1 mouse cellular context compared by ENCODE assay signal in the genomic region with DNA sequence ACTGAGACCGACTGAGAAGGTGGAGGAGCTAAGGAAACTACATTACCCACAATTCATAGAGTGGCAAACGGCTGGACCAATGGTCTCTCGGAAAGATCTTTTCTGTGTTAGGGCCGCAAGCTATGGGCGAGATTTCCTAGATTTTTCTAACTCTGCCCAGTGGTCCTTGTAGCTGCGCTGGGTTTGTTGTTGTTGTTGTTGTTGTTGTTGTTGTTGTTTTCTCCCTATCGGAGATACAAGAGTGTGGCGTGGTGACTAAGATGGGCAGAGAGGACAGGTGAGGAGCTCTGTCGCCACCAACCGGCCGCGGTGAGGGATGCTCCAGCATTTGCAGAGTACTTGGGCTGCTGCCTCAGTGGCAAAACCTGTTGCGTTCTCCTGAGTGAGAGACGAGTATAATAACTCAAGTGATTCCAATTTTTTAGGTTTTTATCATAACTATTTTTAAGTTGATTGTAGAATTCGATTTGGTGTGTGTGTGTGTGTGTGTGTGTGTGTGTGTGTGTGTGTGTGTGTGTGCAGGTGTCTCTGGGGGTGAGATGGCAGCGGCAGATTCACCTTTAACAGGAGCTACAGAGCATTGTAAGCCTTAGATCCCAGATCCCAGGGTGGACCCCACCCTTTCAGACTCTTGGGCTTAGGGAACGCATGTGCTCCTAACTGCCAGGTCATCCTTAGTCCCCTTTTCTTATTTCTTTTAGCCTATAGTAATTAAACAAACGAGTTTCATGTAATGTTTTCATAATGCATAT.
TF ChIP-seq lines count a peak whose summit lies in the region.

No protein-coding gene starts in this region.

TF ChIP-seq in CH12.LX, 34 proteins besides CTCF, POLR2A, EP300 and RAD21 (continued from another document):
- TF ChIP-seq MEF2A (IDR thresholded peaks at IDR 0.05; ENCODE audit: borderline replicate concordance, low read depth, low read length): no peak
- TF ChIP-seq HCFC1 (IDR thresholded peaks at IDR 0.05; ENCODE audit: low read depth, low read length): peak; percentile 95
- TF ChIP-seq TCF12 (IDR thresholded peaks at IDR 0.05; ENCODE audit: low read depth, low read length): peak; percentile 16; the same call in 1 of the 2 replicates
